Mouse (Mus musculus): ENCODE results near the gene Maml3. TPM values are rescaled to one million over a fixed set of nuclear protein-coding genes. Genes with fewer than 3 reads are reported as not detected.
A peak's percentile ranks its signal among the peaks of the same experiment; 100 is the strongest.

Gene Maml3
- total and polyA plus RNA-seq, 3 experiments = 5.3 to 7.8 (median 7.8) TPM

DNA sequence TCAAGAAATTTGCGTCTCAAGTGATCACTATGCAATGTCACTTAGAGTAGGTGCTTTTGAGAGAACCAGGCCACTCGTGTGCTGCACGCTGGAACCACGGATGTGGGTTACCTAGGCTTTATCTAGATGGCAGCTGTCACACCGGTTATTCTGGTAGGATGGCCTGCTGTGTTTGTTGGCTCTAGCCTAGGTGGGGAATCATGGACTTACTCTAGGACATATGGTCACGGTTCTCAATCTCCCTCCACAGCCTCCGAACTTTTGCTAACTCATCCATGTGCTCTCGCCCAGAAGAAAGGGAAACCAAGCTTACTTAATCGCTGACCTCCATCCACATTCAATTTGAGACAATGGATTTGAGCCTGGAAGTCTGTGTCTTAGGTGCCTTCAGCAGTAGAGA is 280.4 kb downstream of the Maml3 start:
- DNase-seq = no peak

- DNase-seq = no peak
Measured at GRCm38 (mm10) chr3:51821551-51821950, 283.3 kb downstream of the Maml3 start.

- DNase-seq = no peak
Measured at GRCm38 (mm10) chr3:51819109-51819508, 285.8 kb downstream of the Maml3 start.

GRCm38 (mm10) chr3:51817919-51818318 is 287.0 kb downstream of the Maml3 start:
- no peak for DNase-seq

DNA sequence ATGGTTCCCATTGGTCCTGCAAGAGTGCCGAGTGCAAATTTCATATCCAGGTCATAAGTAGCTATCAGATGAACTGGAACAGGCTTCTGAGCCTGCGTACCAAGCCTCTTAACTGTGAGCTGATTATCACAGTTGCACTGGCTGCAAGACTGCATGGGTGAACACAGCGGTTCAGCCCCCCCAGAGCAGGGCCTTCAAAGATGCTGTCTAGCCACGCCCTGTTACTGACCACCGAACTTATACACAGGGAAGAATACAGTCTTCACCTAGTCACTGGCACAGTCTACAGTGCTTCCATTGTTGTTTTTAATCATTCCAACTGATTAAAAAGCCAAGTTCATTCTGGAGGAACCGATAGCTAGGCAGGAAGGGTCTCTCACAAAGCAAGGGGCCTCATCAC is 287.5 kb downstream of the Maml3 start:
- no peak for DNase-seq

GRCm38 (mm10) chr3:51816517-51817285 is 288.2 kb downstream of the Maml3 start:
- no peak for DNase-seq

GRCm38 (mm10) chr3:51814073-51814472 is 290.8 kb downstream of the Maml3 start:
- DNase-seq = no peak

DNA sequence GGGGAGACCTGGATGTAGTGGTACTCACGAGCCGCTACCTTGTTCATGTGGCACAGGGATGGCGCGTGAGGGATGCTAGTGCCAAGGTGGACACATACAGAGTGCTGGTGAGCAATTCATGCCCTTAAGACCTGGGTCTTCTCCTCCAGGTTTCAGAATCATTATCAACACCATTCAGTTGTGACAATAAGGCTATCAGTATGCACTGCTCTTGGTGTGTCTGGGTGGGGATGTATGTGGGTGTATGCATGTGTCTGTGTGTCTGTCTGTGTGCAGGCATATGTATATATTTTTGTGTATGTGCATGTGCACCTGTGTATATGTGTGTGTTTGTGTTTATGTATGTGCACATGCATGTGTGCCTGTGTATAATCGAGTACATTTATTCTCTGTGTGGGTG is 291.7 kb downstream of the Maml3 start:
- no peak for DNase-seq

GRCm38 (mm10) chr3:51810731-51811130 is 294.1 kb downstream of the Maml3 start:
- no peak for DNase-seq

- DNase-seq = no peak
Measured at GRCm38 (mm10) chr3:51809822-51810221, 295.1 kb downstream of the Maml3 start.

- no peak for DNase-seq
Measured at GRCm38 (mm10) chr3:51807981-51808870, 296.6 kb downstream of the Maml3 start.

DNA sequence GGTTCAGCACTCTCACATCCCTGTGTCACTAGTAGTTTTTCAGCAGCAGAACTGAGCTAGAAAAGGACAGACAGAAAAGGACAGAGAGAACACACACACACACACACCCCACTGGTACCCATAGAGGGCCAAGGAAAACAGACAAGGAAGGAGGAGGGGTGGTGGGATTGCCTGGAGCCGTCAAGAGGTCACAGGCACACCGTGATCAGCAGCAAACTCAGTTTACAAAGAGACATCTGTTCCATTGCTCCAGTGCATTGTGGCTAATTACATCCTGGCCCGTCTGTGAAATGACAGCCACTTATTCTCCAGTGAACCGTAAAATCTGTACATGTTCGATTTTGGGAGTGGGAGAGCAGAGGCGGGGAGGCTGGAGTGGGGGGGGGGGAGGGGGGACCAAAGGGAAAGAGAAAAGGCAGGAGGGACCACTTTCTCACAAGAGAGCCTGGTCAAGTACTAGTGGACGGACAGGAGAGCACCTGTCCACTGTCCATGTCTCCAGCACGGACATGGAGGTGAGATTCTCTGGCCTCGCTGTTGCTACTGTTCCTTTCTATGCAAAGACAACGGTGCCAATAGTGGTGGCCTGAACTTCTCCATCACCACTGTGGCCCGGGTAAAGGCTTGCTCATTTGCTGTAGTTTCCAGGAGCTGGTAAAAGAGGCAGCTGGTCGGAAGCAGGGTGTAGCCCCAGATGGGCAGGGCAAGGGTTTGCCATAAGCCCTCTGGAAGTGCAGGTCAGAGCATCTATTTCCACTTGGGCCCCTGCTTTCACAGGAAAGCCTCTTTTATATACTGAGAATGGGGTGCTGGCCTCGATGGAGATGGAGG is 299.2 kb downstream of the Maml3 start:
- DNase-seq = no peak

- DNase-seq = no peak
Measured at GRCm38 (mm10) chr3:51803903-51804302, 301.0 kb downstream of the Maml3 start.

- no peak for DNase-seq
Measured at GRCm38 (mm10) chr3:51799650-51800049, 305.2 kb downstream of the Maml3 start.

DNA sequence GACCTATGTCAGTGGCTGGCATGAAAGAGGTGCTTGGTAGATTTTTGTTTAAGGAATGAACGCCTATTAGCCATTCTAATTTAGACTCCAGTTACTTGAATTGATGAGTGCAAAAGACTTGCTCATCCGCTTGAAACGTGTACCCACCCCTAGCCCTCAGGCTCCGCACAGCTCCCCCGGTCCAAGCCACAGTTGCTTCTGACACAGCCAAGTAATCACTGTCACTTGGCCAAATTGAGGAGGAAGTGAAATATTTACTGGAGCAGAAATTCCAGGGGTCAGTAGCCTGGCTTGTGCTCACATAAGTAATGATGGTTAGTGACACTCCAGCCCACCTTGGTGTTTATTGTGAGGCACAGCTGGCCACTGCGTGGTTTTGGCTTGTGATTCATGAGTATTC is 308.0 kb downstream of the Maml3 start:
- no peak for DNase-seq

GRCm38 (mm10) chr3:51796219-51796828 is 308.6 kb downstream of the Maml3 start:
- peak; percentile 58 for DNase-seq

- DNase-seq = no peak
Measured at GRCm38 (mm10) chr3:51791542-51791941, 313.3 kb downstream of the Maml3 start.

- no peak for DNase-seq
Measured at GRCm38 (mm10) chr3:51789389-51789904, 315.4 kb downstream of the Maml3 start.

DNA sequence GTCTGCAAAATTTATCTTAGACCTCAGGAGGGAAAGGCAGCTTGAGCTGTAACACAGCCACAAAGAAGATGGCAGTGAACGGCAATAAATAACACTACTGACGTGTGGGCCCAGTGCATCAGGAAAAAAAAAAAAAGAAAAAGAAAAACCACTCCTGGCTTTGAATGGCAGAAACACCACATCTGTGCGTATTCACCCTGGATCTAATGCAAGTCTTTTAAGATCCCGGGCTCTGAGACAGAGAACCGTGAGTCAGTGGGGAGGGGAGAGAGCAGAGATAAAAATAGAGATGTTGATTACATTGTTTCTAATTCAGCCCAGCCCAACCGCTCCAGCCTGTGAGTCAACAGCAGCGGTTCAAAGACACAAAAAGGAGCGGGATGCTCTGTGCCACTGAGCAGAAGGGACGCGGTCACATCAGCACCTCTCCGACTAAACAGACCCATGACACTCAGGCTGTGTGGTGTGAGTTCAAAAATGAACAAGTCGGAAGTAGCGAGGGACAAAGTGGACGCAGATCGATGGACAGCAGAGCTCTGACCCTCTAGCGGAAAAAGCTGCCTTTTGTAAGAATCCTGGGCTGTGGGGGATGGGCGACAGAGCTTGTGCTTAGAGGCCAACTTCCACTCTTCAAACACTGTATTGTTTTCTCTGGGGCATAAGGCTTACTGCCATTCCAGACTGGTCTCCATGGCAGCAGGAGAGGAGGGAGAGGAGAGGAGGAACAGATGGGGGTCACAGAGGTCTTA is 316.1 kb downstream of the Maml3 start:
- DNase-seq = peak; percentile 74

- no peak for DNase-seq
Measured at GRCm38 (mm10) chr3:51787945-51788344, 316.9 kb downstream of the Maml3 start.

DNA sequence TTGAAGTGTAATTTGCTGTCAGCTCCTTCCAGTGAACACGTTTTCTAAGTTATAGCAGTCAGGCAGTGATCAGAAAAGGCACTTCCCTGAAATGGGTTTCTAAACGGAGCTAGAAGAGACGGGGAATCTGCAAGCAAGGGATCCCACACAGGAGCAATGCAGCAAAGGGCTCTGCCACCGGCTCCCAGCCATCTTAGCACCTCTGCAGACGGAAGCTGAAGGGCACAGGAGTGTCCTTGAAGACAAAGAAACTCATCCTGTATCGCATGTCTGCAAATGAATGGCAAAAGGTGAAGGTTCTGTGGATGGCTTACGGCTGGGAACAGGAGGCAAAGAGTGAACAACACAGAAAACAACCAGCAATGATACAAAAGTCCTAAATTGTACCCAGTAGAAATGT is 319.1 kb downstream of the Maml3 start:
- no peak for DNase-seq

All from adrenal gland, adult 2 months (tissue).